Mouse (Mus musculus) forebrain, embryonic 16.5 days (tissue): ENCODE results near the gene Negr1. TPM values are rescaled to one million over a fixed set of nuclear protein-coding genes. Genes with fewer than 3 reads are reported as not detected.

Source experiments
- ATAC-seq: fragments of 200-750 bp; cut with Nextera tagmentation; 2 replicates; pipeline ENCODE4 v1.8.0; 2017; ENCODE audit warnings: mild to moderate bottlenecking, moderate library complexity
- H3K27ac ChIP-seq: fragments of 300-500 bp; sonication (generic); 2 replicates; pipeline ENCODE4 v1.5.1; 2014; ENCODE audit warnings: low read length, control low read depth
- H3K27me3 ChIP-seq: fragments of 300-500 bp; sonication (generic); replicated peaks from 2 replicates; pipeline ENCODE4 v1.6.1; 2014; ENCODE audit warnings: low read length; ENCODE audit not compliant: control insufficient read depth, insufficient read depth
- H3K36me3 ChIP-seq: fragments of 300-500 bp; sonication (generic); 2 replicates; pipeline ENCODE4 v1.6.1; 2014; ENCODE audit not compliant: control insufficient read depth, insufficient read depth
- H3K4me1 ChIP-seq: fragments of 300-500 bp; sonication (generic); replicated peaks from 2 replicates; pipeline ENCODE4 v1.6.1; 2014; ENCODE audit warnings: low read length; ENCODE audit not compliant: control insufficient read depth, insufficient read depth
- H3K4me2 ChIP-seq: fragments of 300-500 bp; sonication (generic); 2 replicates; pipeline ENCODE4 v1.6.1; 2014; ENCODE audit warnings: mild to moderate bottlenecking, low read length, control low read depth
- H3K4me3 ChIP-seq: fragments of 300-500 bp; sonication (generic); replicated peaks from 2 replicates; pipeline ENCODE4 v1.5.1; 2014; ENCODE audit warnings: mild to moderate bottlenecking, low read length, control low read depth
- H3K9ac ChIP-seq: fragments of 300-500 bp; sonication (generic); replicated peaks from 2 replicates; pipeline ENCODE4 v1.6.1; 2014; ENCODE audit warnings: low read depth, low read length, control low read depth
- H3K9me3 ChIP-seq: fragments of 300-500 bp; sonication (generic); 2 replicates; pipeline ENCODE4 v1.6.1; 2016; ENCODE audit warnings: low read length; ENCODE audit not compliant: control insufficient read depth
- WGBS: fragments of 180-500 bp; shearing (Covaris S2); extraction: QIAGEN DNeasy Blood & Tissue Kit; methylation state at CpG from one replicate; pipeline ENCODE4 v1.1.7; 2014; 5-methylcytosine and 5-hydroxymethylcytosine counted together
- polyA plus RNA-seq: library from polyadenylated mRNA; unstranded; fragments of >200 nt; fragmentation: Nextera tagmentation; extraction: Ambion mirVana; gene quantifications from 2 replicates; pipeline ENCODE4 v1.2.1, GENCODE M21; 2015

Gene Negr1
- polyA plus RNA-seq, 1 experiment from 2014 or later = 44.7 TPM

GRCm38 (mm10) chr3:157268742-157269141 lies 707.1 kb downstream of the Negr1 start:
- Histone ChIP-seq H3K4me3 (no peak overlapping the region), H3K27me3 (no peaks in the 10 kb centered on the region), H3K9ac (no peak overlapping the region), H3K27ac (no peak overlapping the region), H3K4me1 (no peaks in the 10 kb centered on the region), H3K36me3 (no peaks in the 10 kb centered on the region), H3K4me2 (no peak overlapping the region), H3K9me3 (no peaks in the 10 kb centered on the region)
- ATAC-seq = no peak
- WGBS = 74% methylated on average over 4 of the region's 4 CpGs

GRCm38 (mm10) chr3:157272379-157272778 lies 710.8 kb downstream of the Negr1 start:
- H3K36me3 ChIP-seq = no peaks in the 10 kb centered on the region
- H3K4me2 ChIP-seq = no peak overlapping the region
- H3K27me3 ChIP-seq = no peaks in the 10 kb centered on the region
- no peak overlapping the region for H3K27ac ChIP-seq
- no peaks in the 10 kb centered on the region for H3K9me3 ChIP-seq
- H3K4me1 ChIP-seq = no peaks in the 10 kb centered on the region
- no peak for ATAC-seq
- no peak overlapping the region for H3K9ac ChIP-seq
- no peak overlapping the region for H3K4me3 ChIP-seq

- Histone ChIP-seq H3K4me3 (no peak overlapping the region), H3K27ac (no peak overlapping the region), H3K9me3 (no peaks in the 10 kb centered on the region), H3K9ac (no peak overlapping the region), H3K4me2 (no peak overlapping the region), H3K36me3 (no peaks in the 10 kb centered on the region), H3K27me3 (no peaks in the 10 kb centered on the region), H3K4me1 (no peaks in the 10 kb centered on the region)
- ATAC-seq = no peak
- 82% methylated on average over 1 of the region's 1 CpGs for WGBS
Measured at GRCm38 (mm10) chr3:157274143-157274542, 712.5 kb downstream of the Negr1 start.

GRCm38 (mm10) chr3:157279717-157280116 lies 718.1 kb downstream of the Negr1 start:
- ATAC-seq = no peak
- Histone ChIP-seq H3K9me3 (no peaks in the 10 kb centered on the region), H3K4me3 (no peak overlapping the region), H3K27ac (no peak overlapping the region), H3K9ac (no peak overlapping the region), H3K27me3 (no peaks in the 10 kb centered on the region), H3K4me1 (no peaks in the 10 kb centered on the region), H3K36me3 (no peaks in the 10 kb centered on the region), H3K4me2 (no peak overlapping the region)

DNA sequence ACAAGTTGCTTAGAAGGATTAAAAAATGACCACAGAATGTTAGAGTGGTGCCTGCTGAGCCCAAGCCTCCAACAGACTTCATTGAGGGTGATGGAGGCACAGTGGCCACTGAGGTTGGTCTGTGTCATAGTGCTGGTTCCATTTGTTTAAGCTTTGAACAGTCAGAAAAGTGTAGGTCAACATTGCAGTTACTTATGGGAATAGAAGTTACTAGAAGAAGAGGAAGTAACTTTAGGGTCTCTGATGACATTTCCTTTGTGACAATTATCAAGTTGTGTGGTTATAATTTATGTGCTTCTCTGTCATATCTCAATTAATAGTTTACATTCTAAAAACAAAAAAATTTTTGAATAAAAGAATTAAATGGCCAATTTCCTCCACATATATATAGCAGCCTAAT lies 719.7 kb downstream of the Negr1 start:
- Histone ChIP-seq H3K4me2 (no peak overlapping the region), H3K9ac (no peak overlapping the region), H3K9me3 (no peaks in the 10 kb centered on the region), H3K4me3 (no peak overlapping the region), H3K27ac (no peak overlapping the region), H3K4me1 (no peaks in the 10 kb centered on the region), H3K36me3 (no peaks in the 10 kb centered on the region), H3K27me3 (no peaks in the 10 kb centered on the region)
- no peak for ATAC-seq

- ATAC-seq = peak; percentile 45; the same call in 1 of the 2 replicates
- 41% methylated on average over 1 of the region's 1 CpGs for WGBS
- no peaks in the 10 kb centered on the region for H3K9me3 ChIP-seq
- H3K4me1 ChIP-seq = no peaks in the 10 kb centered on the region
- H3K4me2 ChIP-seq = no peak overlapping the region
- no peaks in the 10 kb centered on the region for H3K27me3 ChIP-seq
- H3K9ac ChIP-seq = no peak overlapping the region
- no peak overlapping the region for H3K27ac ChIP-seq
- no peaks in the 10 kb centered on the region for H3K36me3 ChIP-seq
- H3K4me3 ChIP-seq = no peak overlapping the region
Measured at GRCm38 (mm10) chr3:157291286-157291685, 729.7 kb downstream of the Negr1 start.

GRCm38 (mm10) chr3:157297216-157297615 lies 735.6 kb downstream of the Negr1 start:
- H3K4me3 ChIP-seq = no peak overlapping the region
- no peak for ATAC-seq
- H3K27me3 ChIP-seq = no peaks in the 10 kb centered on the region
- H3K4me1 ChIP-seq = no peaks in the 10 kb centered on the region
- H3K4me2 ChIP-seq = no peak overlapping the region
- no peaks in the 10 kb centered on the region for H3K36me3 ChIP-seq
- H3K9me3 ChIP-seq = no peaks in the 10 kb centered on the region; the same call in 1 of the 2 replicates
- WGBS = 41% methylated on average over 4 of the region's 4 CpGs
- H3K27ac ChIP-seq = no peak overlapping the region
- no peak overlapping the region for H3K9ac ChIP-seq

- no peak overlapping the region for H3K27ac ChIP-seq
- H3K27me3 ChIP-seq = no peaks in the 10 kb centered on the region
- no peak for ATAC-seq
- no peaks in the 10 kb centered on the region; the same call in 1 of the 2 replicates for H3K9me3 ChIP-seq
- WGBS = 77% methylated on average over 4 of the region's 4 CpGs
- no peaks in the 10 kb centered on the region for H3K4me1 ChIP-seq
- no peak overlapping the region for H3K4me2 ChIP-seq
- no peaks in the 10 kb centered on the region for H3K36me3 ChIP-seq
- H3K4me3 ChIP-seq = no peak overlapping the region
- H3K9ac ChIP-seq = no peak overlapping the region
Measured at GRCm38 (mm10) chr3:157303430-157304116, 742.0 kb downstream of the Negr1 start.

GRCm38 (mm10) chr3:157321081-157321573 lies 759.5 kb downstream of the Negr1 start:
- H3K9ac ChIP-seq = no peak overlapping the region
- ATAC-seq = peak; percentile 87
- H3K4me2 ChIP-seq = no peak overlapping the region
- H3K4me3 ChIP-seq = no peak overlapping the region
- no peaks in the 10 kb centered on the region for H3K27me3 ChIP-seq
- H3K4me1 ChIP-seq = peaks cover 13% of the 10 kb centered on the region
- WGBS = 3% methylated on average over 1 of the region's 1 CpGs
- H3K9me3 ChIP-seq = no peaks in the 10 kb centered on the region
- no peaks in the 10 kb centered on the region for H3K36me3 ChIP-seq
- peak overlapping the region; percentile 13; the same call in 1 of the 2 replicates for H3K27ac ChIP-seq

DNA sequence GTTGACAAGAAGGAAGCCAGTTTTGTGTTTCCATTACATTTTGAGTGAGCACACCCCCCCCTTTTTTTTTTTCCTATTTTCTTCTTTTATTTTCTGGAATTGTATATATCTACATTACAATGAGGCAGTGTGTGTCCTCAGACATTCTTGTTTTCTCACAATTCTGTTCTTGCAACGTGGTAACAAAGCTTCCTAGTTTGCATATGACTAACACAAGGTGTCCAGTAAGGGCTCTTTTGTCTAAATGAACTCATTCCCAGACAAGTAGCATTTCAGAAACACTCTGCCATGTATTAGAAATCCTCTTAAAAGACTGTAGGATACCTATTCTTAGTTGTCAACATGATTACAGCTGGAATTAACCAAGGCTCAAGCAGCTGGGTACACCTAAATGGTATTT lies 760.2 kb downstream of the Negr1 start:
- WGBS = 6% methylated on average over 1 of the region's 1 CpGs
- Histone ChIP-seq H3K9me3 (no peaks in the 10 kb centered on the region), H3K9ac (no peak overlapping the region), H3K27ac (no peak overlapping the region), H3K4me3 (no peak overlapping the region), H3K4me1 (peaks cover 13% of the 10 kb centered on the region), H3K4me2 (no peak overlapping the region), H3K27me3 (no peaks in the 10 kb centered on the region), H3K36me3 (no peaks in the 10 kb centered on the region)
- no peak for ATAC-seq
